Mouse (Mus musculus): ENCODE measurements at regions not wholly inside any gene's neighbourhood (a gene's known extent, or its start where the extent isn't known, plus 50 kb on each side); places are given as distances from the start of the nearest gene placed in this dataset.

DNA sequence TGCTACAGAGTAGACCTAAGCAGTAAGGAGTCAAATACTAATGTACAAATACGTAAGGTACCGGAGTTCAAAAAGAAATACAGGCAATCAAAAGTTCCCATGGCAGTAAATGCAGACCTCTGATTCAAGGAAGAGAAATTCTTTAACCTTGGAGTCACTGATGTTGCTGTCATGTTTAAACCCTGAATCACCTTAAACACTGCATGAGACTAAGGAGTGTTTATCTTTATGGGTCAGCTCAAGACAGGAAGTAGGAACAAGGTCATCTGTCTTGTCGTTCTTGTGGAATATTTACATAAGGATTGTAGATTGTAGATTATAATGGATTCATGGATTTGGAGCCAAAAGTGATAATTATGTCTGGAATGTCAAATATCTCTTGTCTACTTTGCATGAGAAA lies 1708.7 kb upstream of the Slc10a2 start:
- DNase-seq (ENCODE audit: low spot score in 2 of 2), result no peak

DNA sequence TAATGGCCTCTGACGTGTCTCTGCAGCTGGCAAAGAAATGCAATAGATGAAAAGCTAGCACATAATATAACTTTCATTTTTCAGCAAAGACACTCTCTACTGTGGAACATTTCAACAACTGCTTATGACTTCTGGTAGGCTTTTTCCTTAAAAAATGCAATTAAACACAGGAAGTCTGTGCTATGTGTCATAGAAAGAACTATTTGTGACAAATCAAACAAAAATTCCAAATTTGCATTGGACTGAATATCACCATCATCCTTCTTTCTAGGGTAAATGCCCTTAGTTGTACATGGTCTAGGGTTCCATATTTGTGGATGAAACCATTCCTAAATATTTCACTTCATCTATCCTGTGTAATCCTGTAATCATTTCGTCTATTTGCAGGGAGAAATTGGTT lies 1702.0 kb upstream of the Slc10a2 start:
- DNase-seq (ENCODE audit: low spot score in 2 of 2), result no peak

- DNase-seq (ENCODE audit: low spot score in 2 of 2), result no peak
These were observed 1698.0 kb upstream of the Slc10a2 start for GRCm38 (mm10) chr8:6803199-6803598.

DNA sequence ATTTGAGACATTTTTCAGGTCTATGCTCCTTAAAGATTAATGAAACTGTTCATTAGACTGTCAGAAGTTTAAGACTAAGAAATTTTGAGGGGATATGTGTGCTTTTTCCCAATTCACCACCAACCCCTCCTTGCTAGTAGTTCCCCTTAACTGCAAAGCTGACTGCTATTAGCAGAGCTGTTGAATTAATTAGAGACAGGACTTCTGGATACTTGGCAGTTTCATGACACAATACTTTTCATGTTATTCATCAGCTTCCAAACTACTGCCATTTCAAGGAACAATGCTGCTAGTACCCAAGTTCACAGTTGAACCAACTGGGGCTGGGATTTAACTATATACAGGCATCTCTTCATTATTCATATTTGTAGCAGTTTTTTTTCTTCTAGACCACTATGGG lies 1695.9 kb upstream of the Slc10a2 start:
- no peak for DNase-seq (ENCODE audit: low spot score in 2 of 2)

DNA sequence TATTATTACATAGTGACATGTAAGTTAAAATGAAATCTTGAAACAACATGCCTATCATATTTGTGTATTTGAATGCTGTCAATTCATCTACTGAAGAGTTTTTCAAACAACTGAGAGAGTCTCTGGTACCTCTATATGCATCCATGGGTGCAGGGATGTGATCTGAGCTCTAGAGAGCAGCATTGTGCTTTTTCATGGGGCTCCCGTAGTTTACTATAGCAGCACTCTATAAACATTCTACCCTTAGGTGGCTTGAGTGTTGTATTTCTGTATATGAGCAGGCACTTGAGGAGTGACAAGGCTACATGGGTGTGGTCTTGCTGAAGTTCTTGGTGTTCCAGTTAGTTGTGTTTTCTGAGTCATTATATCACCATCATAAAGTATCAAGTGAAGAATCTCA lies 1683.9 kb upstream of the Slc10a2 start:
- no peak for DNase-seq (ENCODE audit: low spot score in 2 of 2)

DNA sequence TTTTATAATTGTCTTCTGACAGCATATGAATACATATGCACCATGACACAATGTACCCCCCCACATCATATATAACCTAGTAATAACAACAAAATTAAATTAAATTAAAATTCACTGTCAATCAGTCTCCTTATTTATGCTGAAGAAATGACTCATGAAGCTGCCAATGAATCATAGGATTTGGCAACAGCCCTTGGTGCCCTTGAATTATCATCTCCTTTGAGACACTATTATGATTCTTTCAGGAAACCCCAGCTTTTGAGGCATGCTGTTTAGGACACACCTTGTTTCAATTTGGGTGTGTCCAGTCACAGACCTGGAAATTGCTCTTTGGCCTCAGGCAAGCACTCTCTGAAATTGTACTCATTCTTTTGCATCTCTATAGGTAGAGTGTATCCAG lies 1675.8 kb upstream of the Slc10a2 start:
- no peak for DNase-seq (ENCODE audit: low spot score in 2 of 2)

DNA sequence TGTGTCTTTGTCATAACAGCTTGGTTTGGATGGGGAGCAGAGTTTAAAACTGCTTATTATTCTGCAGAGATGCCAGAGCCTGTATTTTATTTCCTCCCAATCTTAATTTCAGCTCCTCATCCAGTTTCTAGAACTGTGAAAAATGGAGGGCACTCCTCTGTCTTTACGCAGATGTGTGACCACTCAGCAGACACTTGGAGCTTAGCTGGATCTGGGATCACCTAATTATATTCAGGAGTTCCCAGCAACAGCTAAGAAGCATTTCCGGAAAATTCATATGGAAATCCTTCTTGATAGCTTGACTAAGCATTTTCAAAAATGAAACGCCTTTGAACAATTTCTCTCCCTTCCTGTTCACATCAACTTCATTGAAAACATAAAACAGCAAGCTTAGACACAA lies 1670.0 kb upstream of the Slc10a2 start:
- no peak for DNase-seq (ENCODE audit: low spot score in 2 of 2)

DNA sequence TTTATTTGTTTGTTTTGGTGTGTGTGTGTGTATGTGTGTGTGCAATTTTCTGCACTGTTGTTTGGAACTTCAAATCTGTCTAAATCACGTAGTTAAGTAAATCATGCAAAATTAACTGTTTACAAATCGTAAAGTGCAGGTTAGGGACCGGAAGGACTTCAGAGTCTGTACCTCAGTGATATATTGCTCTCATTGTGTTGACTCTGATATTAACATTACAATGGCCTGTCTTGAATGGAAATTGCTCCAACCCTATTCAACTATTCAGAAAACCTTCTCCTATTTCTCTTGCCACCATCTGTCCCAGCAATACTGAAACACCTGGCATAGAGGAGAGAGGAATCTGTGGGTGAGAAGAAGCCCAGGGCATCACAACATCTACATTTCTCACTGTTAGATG lies 1624.4 kb upstream of the Slc10a2 start:
- DNase-seq (ENCODE audit: low spot score in 2 of 2), result no peak

GRCm38 (mm10) chr8:6708886-6709449 lies 1603.8 kb upstream of the Slc10a2 start:
- peak in 1 of 2 experiments; percentile 37 for DNase-seq (ENCODE audit: low spot score in 2 of 2)

GRCm38 (mm10) chr8:6688595-6688994 lies 1583.4 kb upstream of the Slc10a2 start:
- DNase-seq (ENCODE audit: low spot score in 2 of 2), result no peak

DNA sequence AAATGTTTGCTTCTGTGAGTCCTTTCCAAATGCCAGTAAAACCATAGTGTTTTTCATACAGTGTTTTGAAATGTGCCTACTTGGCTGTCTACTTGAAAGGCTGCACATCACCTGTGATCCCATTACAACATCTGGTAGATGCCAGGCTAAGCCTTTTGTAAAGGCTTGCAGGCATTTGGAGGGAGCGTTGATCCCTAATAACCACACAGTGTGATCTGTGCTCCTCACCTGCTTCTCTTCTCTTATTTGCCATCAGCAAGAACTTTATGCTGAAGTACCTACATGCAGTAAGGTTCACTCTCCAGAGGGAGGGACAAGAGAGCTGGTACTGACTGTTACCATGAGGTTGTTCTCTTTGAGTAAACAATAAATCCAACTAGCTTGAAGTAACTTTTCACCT lies 1553.7 kb upstream of the Slc10a2 start:
- DNase-seq (ENCODE audit: low spot score in 2 of 2), result no peak

DNA sequence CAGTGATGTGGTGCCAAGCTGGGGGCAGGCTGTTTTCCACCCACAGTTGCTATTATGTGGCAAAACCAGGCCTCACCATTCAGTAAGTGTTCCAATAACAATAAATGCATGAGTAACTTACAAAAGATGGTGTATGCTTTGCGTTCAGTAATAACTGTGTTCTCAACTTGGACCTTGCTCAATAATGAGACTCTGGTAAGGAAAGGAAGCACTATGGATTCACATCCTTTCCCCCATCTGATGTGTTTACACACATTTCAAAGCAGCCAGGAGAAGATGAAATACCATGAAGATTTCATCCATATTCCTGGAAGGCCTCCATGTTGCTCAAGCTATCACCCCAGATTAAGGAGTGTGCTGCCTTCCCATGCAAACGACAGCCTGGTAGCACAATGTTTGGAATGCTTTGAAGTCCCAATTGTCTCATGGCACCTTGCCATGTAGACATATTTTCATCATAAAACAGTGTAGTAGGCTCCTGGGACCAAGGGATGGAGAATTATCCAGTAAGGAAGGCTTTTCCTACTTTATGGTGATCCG lies 1552.4 kb upstream of the Slc10a2 start:
- no peak for DNase-seq (ENCODE audit: low spot score in 2 of 2)

DNA sequence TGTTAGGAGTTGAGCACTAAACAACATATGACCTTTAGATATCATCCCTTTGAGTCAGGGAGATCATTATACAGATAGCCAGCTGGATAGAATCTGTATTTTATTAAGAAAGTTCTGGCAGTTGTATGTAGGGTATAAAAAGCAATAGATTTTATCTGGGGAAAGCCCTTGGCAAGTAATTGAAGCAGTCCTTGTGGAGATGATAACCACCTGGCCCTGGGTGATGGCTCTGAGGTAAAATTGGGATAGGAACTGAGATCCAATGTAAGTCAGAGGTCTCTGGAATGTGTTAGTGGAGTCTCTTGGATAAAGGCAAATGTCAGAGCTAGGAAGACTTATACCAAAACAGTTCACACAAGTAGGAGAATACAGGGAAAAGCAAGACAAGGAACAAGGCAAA lies 1547.0 kb upstream of the Slc10a2 start:
- no peak for DNase-seq (ENCODE audit: low spot score in 2 of 2)

DNA sequence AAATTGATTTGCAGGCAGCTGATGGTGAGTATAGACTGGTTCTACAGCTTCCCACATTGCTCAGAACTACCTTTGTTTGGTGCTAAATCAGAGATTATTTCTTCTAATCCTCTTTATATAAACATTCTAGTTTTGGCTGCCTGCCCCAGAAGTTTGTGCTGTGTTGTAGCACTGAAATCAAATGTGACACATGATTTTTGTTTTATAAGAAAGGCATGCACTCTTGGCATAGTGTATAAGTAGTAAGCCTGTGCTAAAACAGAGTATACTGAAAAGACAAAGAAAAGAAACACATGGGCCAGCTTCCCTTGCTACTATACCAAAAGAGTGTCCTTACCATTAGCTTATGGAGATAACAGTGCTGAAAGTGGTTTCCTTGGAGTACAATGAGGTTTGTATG lies 1542.9 kb upstream of the Slc10a2 start:
- no peak for DNase-seq (ENCODE audit: low spot score in 2 of 2)

GRCm38 (mm10) chr8:6645287-6645957 lies 1540.3 kb upstream of the Slc10a2 start:
- no peak for DNase-seq (ENCODE audit: low spot score in 2 of 2)

DNA sequence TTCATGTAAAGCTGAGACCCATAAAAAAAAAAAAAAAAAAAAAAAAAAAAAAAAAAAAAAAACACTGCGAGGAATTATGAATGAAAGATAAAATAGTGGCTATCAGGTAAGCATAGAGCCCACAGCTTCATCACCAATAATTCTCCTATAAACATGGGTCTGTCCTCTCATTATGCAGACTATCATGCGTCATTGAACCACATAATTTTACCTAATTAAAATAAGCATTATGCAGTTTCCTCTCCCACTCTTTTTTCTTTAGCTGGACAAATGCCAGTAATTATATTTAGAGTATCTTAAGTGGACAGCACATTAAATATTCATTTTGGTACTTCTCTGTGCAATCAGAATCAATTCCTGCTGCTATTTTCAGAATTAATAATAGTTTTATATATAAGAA lies 1539.2 kb upstream of the Slc10a2 start:
- DNase-seq (ENCODE audit: low spot score in 2 of 2), result no peak

DNA sequence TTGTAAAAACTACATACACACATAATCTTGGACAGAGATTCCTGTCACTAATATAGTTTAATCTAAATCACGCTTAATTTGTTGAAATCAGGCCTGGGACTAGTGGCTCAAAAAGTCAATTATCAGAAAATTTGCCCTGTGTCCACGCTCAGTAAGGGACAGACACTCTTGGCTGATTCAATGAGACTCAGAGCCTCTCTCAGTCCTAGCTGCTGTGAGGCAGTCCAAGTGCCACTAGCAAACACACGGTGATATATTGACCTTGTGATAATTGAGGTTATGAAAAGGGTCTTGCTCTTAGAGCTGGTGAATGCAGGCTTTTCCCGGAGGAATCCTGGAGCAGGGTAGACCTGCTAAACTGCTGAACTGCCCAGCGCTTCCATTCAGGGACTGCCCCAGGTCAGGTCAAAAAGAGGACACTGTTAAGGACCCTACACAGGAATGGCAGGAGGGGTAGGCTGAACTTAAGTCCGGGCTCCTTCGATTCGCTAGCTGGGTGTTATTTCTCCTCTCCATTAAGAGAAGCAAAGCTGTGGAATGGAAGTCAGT lies 1521.9 kb upstream of the Slc10a2 start:
- DNase-seq (ENCODE audit: low spot score in 2 of 2), result no peak

- DNase-seq (ENCODE audit: low spot score in 2 of 2), result no peak
These were observed 1503.7 kb upstream of the Slc10a2 start for GRCm38 (mm10) chr8:6608891-6609290.

- DNase-seq (ENCODE audit: low spot score in 2 of 2), result peak; percentile 21 to 31
These were observed 1501.8 kb upstream of the Slc10a2 start for GRCm38 (mm10) chr8:6606854-6607535.

- DNase-seq (ENCODE audit: low spot score in 2 of 2), result peak; percentile 44 to 59
These were observed 1499.2 kb upstream of the Slc10a2 start for GRCm38 (mm10) chr8:6604232-6604804.

- no peak for DNase-seq (ENCODE audit: low spot score in 2 of 2)
These were observed 1485.0 kb upstream of the Slc10a2 start for GRCm38 (mm10) chr8:6590146-6590545.

DNA sequence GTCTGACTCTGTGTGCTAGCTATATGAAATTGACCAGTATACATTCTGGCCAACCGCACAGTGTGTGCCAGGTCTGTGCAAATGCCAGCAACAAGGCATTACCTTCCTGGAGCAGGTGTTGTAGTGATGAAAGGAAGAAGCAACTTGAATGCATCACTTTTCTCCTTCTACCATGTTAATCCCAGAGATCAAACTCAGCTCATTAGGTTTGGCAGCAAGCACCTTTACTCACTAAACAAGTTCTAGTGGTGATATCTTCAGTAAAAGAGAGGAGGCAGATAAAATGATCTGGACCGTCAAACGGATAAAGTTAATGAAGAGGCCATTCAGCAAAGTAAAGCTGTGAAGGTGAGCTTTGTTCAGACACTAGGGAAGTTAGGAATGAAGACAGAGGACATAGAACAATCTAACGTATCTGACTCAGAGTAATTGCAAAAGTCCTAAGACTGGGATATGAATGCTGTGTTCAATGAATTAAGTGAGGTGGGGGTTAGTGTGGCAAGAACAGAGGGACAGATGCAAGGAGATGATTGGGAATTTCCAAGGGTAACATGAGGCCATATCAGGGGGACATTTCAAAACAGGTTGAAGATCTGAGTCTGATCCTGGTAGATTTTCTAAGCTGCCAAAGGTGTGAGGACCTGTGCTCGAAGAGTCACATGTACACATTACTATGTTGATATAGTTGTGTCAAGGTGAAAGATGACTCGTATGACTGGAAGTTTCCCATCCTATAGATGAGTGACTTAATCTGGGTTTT lies 1478.4 kb upstream of the Slc10a2 start:
- DNase-seq (ENCODE audit: low spot score in 2 of 2), result no peak

All from right cerebral cortex, postnatal 10 days (tissue).